Mouse (Mus musculus) cortical plate, adult 2 months (tissue): Measurements from ENCODE around the gene Vmn2r78. TPM values are rescaled to one million over a fixed set of nuclear protein-coding genes. Genes with fewer than 3 reads are reported as not detected.
"Not testable (repeated sequence)": the region's sequence is repeated elsewhere in the genome, so short reads cannot be mapped to it uniquely, and the experiment has no call there.

Experiments
- H3K27ac ChIP-seq: fragments of 200-500 bp; 2 replicates; pipeline ENCODE4 v1.5.1; 2012; ENCODE audit warnings: low read length, control low read depth, inconsistent platforms; ENCODE audit not compliant: insufficient read depth
- H3K4me1 ChIP-seq: fragments of 200-500 bp; 2 replicates; pipeline ENCODE4 v1.6.1; 2011; ENCODE audit warnings: low read length; ENCODE audit not compliant: control insufficient read depth, insufficient read depth
- H3K4me3 ChIP-seq: fragments of 200-500 bp; 2 replicates; pipeline ENCODE4 v1.5.1; 2011; ENCODE audit warnings: mild to moderate bottlenecking, low read length, control low read depth; ENCODE audit not compliant: insufficient read depth
- CTCF ChIP-seq: fragments of 200-500 bp; IDR thresholded peaks from 2 replicates; pipeline ENCODE4 v1.5.1; 2011; ENCODE audit warnings: mild to moderate bottlenecking, control low read depth, low read length; ENCODE audit not compliant: insufficient read depth; ENCODE audit errors: extremely low read depth
- POLR2A ChIP-seq: fragments of 200-500 bp; IDR thresholded peaks from 2 replicates; pipeline ENCODE4 v1.6.1; 2011; ENCODE audit warnings: mild to moderate bottlenecking, low read length, control low read depth; ENCODE audit not compliant: insufficient read depth; ENCODE audit errors: extremely low read depth
- polyA plus RNA-seq: library from polyadenylated mRNA; depleted of rRNA; stranded (reverse); fragments of >200 nt; gene quantifications from 2 replicates; pipeline ENCODE4 v1.2.3, GENCODE M21; 2012; rRNA removed

Vmn2r78 gene
- polyA plus RNA-seq = 0.02 TPM in 1 of 2 replicates, not detected in the other

DNA sequence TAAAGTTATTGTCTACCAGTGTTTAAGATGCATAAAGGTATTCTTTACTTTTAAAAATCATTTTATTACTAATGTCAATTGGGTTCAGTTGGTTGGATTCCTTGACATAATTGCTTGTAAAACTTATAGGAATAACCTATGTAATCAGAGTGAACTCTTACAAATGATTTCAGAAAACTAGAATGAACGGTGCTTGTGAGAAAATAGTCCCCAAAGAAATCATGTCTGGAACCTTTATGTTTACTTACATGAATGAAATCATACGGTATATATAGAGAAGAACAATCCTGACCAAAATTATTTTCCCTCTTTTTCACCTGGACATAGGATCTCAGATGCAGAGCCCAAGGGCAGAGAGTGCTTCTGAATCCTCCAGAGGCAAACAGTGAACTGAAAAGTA is at the start of gene Vmn2r78:
TSS of gene Vmn2r78 (plus strand) at position 301 of the 400 bp plus-strand sequence.
- not testable (repeated sequence) for H3K27ac ChIP-seq, H3K4me3 ChIP-seq, H3K4me1 ChIP-seq

DNA sequence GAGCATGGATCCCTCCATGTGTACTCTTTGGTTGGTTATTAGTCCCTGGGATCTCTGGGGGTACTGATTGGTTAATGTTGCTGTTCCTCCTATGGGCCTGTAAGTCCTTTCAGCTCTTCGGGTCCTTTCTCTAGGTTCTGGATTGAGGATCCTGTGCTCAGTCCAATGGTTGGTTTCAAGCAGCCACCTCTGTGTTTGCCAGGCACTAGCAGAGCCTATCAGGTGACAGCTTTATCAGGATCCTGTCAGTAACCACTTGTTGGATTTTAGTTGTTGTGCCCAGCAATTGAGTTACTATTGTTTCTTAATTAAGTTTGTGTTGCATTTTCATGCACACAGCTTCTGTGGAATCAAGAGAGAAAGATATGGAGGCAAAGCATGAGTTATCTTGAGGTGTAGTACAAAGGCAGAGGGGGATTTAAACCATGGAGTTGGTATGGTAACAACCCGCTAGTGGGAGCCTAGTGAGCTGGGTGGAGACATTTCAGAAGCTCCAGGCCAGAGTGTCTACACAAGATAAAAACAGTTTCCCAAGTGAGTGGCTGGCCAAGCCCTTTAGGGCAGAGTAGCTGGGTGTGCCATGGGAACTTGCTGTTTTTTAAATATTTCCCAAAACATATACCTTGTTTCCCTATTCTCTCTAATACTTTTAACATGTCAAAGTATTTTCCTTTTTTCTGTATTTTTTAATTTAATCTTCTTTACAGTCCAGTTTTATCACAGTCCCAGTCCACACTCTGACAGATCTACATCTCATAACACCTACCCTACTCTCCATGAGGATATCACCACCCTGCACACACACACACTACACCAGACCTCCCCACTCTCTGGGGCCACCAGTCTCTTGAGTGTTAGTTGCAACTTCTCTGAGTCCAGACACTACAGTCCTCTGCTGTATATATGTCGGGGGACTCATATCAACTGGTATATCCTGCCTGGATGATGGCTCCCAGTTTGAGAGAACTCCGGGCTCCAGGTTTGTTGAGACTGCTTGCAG is 25.1 kb upstream of the Vmn2r78 start:
- Histone ChIP-seq H3K4me1 (no peaks in the 10 kb centered on the region), H3K4me3 (no peak overlapping the region), H3K27ac (no peak overlapping the region)
- TF ChIP-seq POLR2A (no peak), CTCF (no peak)

DNA sequence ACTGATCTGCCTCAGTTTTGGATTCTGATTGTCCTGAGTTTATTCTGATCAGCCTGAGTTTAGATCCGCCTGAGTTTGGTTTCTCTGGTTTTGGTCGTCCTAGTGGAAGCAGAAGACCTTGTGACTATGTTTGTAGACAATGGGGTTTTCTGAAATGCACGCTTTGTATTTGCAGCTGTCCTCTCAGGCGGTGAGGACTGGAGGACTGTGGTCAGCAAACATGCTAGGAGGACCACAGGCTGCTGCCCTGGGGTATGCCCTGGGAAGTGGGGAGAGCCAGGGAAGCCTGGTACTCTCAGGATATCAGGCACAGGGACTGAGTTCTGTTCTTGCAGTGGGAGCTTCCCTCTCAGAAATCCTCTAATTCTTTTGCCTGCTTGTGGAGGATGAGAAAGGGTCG is 22.4 kb downstream of the Vmn2r78 start:
- TF ChIP-seq CTCF (no peak), POLR2A (no peak)
- Histone ChIP-seq H3K4me1 (no peaks in the 10 kb centered on the region), H3K4me3 (no peak overlapping the region), H3K27ac (no peak overlapping the region)

DNA sequence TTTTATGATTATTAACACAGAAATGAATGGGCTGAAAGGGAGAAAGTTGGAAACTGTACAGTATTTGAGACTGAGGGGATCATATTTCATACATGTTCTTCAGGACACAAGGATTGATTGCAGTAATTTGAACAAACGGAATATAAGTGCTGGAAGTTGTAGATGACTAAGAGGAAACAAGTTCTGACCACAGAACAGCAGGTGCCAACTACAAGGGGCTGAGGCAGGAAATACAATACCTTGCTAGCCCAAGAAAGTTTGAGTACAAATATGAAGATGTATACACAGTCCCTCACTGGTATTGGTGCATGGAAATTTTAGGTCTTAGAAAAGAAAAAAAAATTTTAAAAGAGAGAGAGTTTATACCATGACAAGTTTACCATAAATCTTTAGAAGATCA is 79.8 kb downstream of the Vmn2r78 start:
- Histone ChIP-seq H3K4me1 (no peaks in the 10 kb centered on the region), H3K27ac (no peak overlapping the region), H3K4me3 (no peak overlapping the region)
- TF ChIP-seq POLR2A (no peak), CTCF (no peak)

DNA sequence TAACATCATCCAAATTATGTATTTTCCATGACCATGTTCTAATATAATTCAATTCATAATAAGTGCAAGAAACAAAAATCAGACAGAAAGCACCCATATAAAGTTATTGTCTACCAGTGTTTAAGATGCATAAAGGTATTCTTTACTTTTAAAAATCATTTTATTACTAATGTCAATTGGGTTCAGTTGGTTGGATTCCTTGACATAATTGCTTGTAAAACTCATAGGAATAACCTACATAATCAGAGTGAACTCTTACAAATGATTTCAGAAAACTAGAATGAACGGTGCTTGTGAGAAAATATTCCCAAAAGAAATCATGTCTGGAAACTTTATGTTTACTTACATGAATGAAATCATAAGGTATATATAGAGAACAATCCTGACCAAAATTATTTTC is 80.9 kb downstream of the Vmn2r78 start, which contains the start of gene Vmn2r79:
TSS of gene Vmn2r79 (plus strand) at position 301 of the 400 bp plus-strand sequence.
- H3K27ac ChIP-seq, H3K4me1 ChIP-seq, H3K4me3 ChIP-seq: not testable (repeated sequence)

Other genes starting within 250 kb of the Vmn2r78 start
- not detected in 2 replicates for gene Olfr292, start 226.8 kb upstream of the Vmn2r78 start, polyA plus RNA-seq
- gene Folh1, start 139.2 kb upstream of the Vmn2r78 start, polyA plus RNA-seq = 4.2 and 4.3 TPM in 2 replicates
- gene Vmn2r77, start 120.1 kb upstream of the Vmn2r78 start, polyA plus RNA-seq = not detected in 2 replicates
- gene Vmn2r79, start 81.0 kb downstream of the Vmn2r78 start, polyA plus RNA-seq = not detected in 2 replicates